Mouse (Mus musculus): ENCODE data around the gene Tm7sf3.

The Tm7sf3 gene

GRCm38 (mm10) chr6:146660591-146660990 is 18.0 kb upstream of the Tm7sf3 start:
- no peak for DNase-seq (ENCODE audit: low spot score)

DNA sequence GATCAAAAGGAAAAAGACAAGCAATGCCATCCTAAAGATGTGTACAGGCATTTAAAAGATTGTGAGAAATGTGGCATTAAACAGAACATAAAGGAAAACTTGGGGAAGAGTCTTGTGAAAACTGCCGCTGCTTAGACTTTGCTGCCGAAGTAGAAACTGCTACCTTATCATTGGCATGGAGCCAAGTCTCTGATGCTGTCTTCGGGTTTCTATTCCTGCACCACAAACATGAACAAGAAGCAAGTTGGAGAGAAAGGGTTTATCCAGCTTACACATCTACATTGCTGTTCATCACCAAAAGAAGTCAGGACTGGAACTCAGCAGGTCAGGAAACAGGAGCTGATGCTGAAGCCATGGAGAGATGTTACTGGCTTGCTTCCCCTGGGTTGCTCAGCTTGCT is 10.6 kb upstream of the Tm7sf3 start:
- no peak for DNase-seq (ENCODE audit: low spot score)

- no peak for DNase-seq (ENCODE audit: low spot score)
Measured at GRCm38 (mm10) chr6:146651431-146651830, 8.8 kb upstream of the Tm7sf3 start.

GRCm38 (mm10) chr6:146650013-146650412 is 7.4 kb upstream of the Tm7sf3 start:
- DNase-seq (ENCODE audit: low spot score) = no peak

DNA sequence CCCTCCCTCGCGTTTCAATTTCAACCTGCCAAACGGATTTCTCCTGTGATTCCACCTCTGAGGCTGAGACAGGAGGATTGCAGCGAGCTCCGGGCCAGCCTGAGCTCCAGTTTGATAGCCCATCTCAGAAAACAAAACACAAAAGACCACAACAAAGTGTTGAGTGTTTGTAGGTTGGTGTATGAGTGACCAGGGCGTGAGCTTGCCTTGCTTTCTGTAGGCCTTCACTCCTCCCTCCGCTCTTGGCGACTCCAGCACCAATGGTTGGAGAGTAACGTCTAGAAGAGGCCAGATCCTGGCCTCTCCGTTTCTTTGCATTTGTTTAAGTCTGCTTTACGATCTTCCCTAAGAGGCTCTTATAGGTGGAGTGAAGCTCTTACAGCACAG is 553 bp upstream of the Tm7sf3 start:
- DNase-seq (ENCODE audit: low spot score) = no peak

DNA sequence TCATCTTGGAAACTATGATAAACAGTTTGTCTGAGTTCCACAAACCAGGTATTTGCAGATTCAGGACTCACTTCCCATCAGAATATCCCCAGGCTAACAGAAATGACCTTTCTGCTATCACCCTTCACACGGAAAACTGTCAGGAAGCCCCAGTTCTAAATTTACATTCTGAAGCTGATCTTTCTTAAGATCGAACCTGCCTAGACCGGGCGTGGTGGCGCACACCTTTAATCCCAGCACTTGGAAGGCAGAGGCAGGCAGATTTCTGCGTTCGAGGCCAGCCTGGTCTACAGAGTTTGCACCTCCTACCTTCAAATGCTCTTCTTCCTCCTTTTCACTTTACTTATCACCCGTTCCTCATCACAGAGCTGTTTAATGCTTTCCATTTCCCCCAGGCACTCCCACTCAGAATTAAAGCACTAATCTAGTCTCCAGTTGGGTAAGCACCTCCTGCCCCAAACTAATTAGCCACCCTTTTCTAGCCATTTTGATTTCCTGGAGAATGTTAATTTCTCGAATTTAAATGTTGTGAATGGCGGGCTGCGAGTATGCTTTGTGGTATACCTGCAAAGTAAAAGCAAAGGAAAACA is 908 bp downstream of the Tm7sf3 start:
- DNase-seq (ENCODE audit: low spot score) = no peak

DNA sequence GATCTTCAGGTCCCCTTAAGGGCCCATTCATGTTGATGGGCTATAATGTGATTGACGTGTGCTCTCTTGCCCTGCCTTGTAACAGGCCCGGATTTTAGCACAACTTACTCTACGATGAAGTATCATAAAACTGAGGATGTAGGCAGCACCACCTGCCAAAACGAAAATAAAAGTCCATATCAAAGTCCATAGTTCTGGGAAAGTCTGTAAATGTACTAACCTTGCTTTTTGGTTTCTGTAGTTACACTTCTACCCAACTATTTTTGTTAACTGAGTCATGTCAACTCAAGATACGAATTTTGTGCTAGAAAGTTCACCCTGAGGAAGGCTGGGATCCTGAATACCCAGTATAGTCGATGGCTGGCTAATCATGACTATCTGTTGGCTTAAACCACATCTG is 1.6 kb downstream of the Tm7sf3 start:
- no peak for DNase-seq (ENCODE audit: low spot score)

DNA sequence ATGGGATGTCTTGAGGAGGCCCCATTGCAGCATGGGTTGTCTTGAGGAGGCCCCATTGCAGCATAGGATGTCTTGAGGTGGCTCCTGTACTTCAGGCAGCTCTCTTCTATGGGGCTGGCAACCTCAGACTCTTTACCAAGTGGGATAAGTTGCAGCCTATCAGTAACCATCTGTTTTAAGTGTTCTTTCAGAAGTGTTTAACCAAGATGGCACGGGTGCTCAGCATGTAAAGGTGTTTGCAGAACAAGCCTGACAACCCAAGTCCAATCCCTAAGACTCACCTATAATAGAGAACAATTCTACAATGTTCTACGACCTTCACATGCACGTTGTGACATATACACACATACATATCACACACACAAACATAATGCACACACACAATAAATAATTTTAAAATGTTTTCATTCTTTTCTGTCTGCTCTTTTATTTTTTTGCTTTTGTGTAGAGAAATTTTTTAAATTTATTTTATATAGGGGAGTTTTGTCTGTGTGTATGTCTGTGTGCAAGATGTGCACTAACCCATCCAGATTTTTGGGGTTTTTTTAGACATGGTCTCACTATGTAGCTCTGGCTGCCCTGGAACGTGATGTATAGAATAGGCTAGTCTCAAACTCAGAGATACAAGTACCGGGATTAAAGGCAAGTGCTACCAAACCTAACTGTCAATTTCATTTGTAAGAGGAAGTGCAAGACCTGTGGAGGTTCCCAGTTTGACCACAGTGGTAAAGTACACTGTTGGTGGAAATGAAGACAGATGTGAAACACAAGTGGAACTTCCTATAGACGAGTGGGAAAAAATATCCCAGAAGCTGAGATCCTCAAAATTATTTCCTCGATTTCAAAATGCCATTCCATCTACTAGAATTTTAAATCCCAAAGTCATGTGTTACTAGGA is 2.3 kb downstream of the Tm7sf3 start:
- no peak for DNase-seq (ENCODE audit: low spot score)

GRCm38 (mm10) chr6:146636482-146636881 is 6.1 kb downstream of the Tm7sf3 start:
- no peak for DNase-seq (ENCODE audit: low spot score)

DNA sequence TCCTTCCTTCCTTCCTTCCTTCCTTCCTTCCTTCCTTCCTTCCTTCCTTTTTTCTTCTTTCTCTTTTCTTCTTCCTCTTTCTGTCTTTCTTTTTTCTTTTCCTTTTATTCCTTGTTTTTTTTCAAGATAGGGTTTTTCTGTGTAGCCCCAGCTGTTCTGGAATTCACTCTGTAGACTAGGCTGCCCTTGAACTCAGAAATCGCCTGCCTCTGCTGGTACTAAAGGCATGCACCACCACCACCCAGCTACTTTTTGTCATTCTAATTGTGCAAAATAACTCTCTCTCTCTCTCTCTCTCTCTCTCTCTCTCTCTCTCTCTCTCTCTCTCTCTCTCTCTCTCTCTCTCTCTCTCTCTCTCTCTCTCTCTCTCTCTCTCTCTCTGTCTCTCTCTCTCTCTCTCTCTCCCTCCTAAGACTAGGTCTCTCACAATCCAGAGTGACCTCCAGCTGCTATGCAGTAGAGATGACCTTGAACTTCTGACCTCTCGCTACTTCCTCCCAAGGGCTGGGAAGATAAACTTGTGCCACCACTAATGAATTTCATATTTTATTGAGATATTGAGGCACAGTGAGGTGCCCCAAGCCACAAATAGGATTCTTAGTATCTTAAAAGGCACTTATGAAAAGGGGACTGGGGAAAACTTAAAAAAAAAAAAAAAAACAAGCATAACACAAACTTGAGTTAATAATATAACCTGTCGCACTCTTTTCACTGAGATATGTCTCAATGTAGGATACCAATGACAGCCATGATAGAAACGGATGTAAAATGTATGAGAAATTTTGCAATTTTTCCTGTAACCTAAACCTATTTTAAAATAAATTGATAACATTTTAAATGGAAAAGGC is 7.6 kb downstream of the Tm7sf3 start:
- DNase-seq (ENCODE audit: low spot score) = no peak

- peak; percentile 52 for DNase-seq (ENCODE audit: low spot score)
Measured at GRCm38 (mm10) chr6:146634015-146634722, 8.5 kb downstream of the Tm7sf3 start.

DNA sequence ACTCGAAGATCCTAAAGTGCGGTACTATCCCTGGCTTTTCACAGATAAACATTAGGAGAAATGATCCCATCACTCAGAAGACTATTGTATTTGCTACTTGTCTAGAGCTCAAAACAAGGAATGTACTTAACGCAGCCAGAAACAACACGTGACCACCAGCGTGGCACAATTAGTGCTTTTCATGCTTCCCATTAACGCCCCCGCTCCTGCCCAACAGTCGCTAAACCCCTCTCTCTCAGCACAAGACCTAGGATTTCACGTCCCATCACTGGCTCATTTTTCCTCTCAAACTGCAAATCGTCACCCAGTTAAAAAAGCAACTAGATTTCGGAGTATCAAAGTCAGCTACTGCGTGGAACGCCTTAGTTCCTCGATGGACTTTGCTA is 9.0 kb downstream of the Tm7sf3 start:
- DNase-seq (ENCODE audit: low spot score) = no peak

- DNase-seq (ENCODE audit: low spot score) = no peak
Measured at GRCm38 (mm10) chr6:146633097-146633496, 9.5 kb downstream of the Tm7sf3 start.

GRCm38 (mm10) chr6:146632403-146632802 is 10.2 kb downstream of the Tm7sf3 start:
- no peak for DNase-seq (ENCODE audit: low spot score)

GRCm38 (mm10) chr6:146631847-146632246 is 10.8 kb downstream of the Tm7sf3 start:
- DNase-seq (ENCODE audit: low spot score) = no peak

GRCm38 (mm10) chr6:146630961-146631360 is 11.7 kb downstream of the Tm7sf3 start:
- no peak for DNase-seq (ENCODE audit: low spot score)

DNA sequence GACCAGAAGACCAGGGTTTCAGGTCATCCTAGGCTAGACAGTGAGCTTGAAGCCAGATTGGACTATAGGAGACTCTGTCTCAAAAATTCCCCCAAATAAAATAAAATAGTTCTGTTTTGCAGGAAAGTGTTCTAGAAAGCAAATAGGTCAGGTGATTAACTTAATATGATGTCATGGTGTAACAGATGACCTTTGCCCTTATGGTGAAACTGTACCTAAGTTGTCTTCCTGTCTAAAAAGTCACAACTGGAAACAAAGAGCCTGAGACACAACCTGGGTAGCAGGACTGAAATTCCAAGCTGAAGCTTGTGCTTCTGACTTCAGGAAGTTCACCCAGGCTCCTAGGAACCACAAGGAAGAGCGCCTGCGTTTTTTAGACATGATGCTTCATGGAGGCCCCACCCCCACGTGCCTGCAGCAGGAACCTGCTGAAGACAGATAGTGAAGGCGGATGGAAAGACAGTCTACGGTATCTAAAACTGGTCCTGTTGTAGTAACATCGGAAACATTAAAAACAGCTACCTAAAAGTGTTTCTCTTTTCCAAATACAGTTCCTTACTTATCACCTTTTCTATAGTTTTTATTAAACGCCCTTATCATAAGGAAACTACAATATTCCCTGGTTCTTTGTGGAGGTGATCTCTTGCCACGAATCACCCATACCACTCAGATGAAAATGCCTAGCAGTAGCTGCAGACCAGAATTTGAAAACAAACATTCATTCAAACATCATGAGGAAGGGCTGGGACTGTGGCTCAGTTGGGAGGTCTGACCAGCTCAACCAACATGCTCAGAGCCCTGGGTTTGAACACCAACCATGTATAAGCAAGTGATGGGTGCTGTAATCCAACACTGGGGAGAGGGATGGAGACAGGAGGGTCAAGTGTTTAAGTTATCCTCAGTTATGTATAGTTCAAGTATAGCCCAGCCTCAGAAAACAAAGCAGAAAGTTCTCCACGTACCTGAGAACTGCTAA is 12.6 kb downstream of the Tm7sf3 start:
- no peak for DNase-seq (ENCODE audit: low spot score)

GRCm38 (mm10) chr6:146628123-146628522 is 14.5 kb downstream of the Tm7sf3 start:
- DNase-seq (ENCODE audit: low spot score) = no peak

GRCm38 (mm10) chr6:146616670-146617069 is 26.0 kb downstream of the Tm7sf3 start:
- DNase-seq (ENCODE audit: low spot score) = no peak

DNA sequence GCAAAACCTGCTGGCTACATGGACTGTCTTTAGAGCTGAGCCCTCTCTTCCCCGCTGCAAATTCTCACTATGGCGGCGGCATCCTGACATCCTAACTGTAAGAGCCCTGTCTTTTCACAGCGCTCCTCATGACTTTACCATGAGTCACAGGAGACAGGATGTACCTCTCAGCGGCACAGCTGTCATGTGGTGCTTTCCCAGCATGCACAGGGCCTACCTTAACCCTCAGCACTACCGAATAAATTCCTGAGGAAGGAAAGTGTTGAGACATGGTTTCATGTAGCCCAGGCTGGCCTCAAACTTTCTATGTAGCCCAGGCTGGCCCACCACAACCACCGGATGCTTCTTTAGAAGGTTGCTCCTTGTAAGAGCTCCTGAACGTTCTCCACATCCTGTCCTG is 26.7 kb downstream of the Tm7sf3 start:
- no peak for DNase-seq (ENCODE audit: low spot score)

GRCm38 (mm10) chr6:146614541-146614940 is 28.1 kb downstream of the Tm7sf3 start:
- DNase-seq (ENCODE audit: low spot score) = no peak

Measured in ovary, postnatal 10 days (tissue).